Mouse (Mus musculus): ENCODE data around the gene Lbr.

- TF ChIP-seq POLR2A (IDR thresholded peaks at IDR 0.05; ENCODE audit: borderline replicate concordance, insufficient read depth, low read length), result no peak
- no peak for TF ChIP-seq CTCF (IDR thresholded peaks at IDR 0.05; ENCODE audit: borderline replicate concordance, insufficient read depth, low read depth, low read length)
Observed at GRCm38 (mm10) chr1:181854829-181855228, 12.0 kb upstream of the Lbr start.

Measured in cerebellum, adult 2 months (tissue).